Mouse (Mus musculus) hindbrain, embryonic 15.5 days (tissue): ENCODE data around the gene 3830406C13Rik. TPM values are rescaled to one million over a fixed set of nuclear protein-coding genes. Genes with fewer than 3 reads are reported as not detected.
A peak's percentile ranks its signal among the peaks of the same experiment; 100 is the strongest.

Experiments
- ATAC-seq: fragments of 200-750 bp; cut with Nextera tagmentation; 2 replicates; pipeline ENCODE4 v1.8.0; 2017; ENCODE audit warnings: low read depth, moderate number of reproducible peaks, moderate TSS enrichment; ENCODE audit not compliant: low FRiP score
- H3K27ac ChIP-seq: fragments of 300-500 bp; sonication (generic); replicated peaks from 2 replicates; pipeline ENCODE4 v1.5.1; 2015; ENCODE audit warnings: mild to moderate bottlenecking, inconsistent platforms
- H3K27me3 ChIP-seq: fragments of 300-500 bp; sonication (generic); 2 replicates; pipeline ENCODE4 v1.6.1; 2015; ENCODE audit warnings: control low read depth, inconsistent platforms
- H3K36me3 ChIP-seq: fragments of 300-500 bp; sonication (generic); 2 replicates; pipeline ENCODE4 v1.6.1; 2015; ENCODE audit warnings: control low read depth, inconsistent platforms
- H3K4me1 ChIP-seq: fragments of 300-500 bp; sonication (generic); replicated peaks from 2 replicates; pipeline ENCODE4 v1.6.1; 2015; ENCODE audit warnings: control low read depth, inconsistent platforms
- H3K4me2 ChIP-seq: fragments of 300-500 bp; sonication (generic); 2 replicates; pipeline ENCODE4 v1.6.1; 2015; ENCODE audit warnings: moderate library complexity, mild to moderate bottlenecking, inconsistent platforms
- H3K4me3 ChIP-seq: fragments of 300-500 bp; sonication (generic); 2 replicates; pipeline ENCODE4 v1.5.1; 2015; ENCODE audit warnings: mild to moderate bottlenecking, inconsistent platforms
- H3K9ac ChIP-seq: fragments of 300-500 bp; sonication (generic); 2 replicates; pipeline ENCODE4 v1.6.1; 2015; ENCODE audit warnings: inconsistent platforms
- H3K9me3 ChIP-seq: fragments of 300-500 bp; sonication (generic); 2 replicates; pipeline ENCODE4 v1.6.1; 2016; ENCODE audit warnings: control low read depth, inconsistent platforms
- WGBS: fragments of 180-500 bp; shearing (Covaris S2); methylation state at CpG from one replicate; pipeline ENCODE4 v1.1.7; 2015; 5-methylcytosine and 5-hydroxymethylcytosine counted together
- polyA plus RNA-seq: library from polyadenylated mRNA; unstranded; fragments of >200 nt; fragmentation: Nextera tagmentation; extraction: Ambion mirVana; gene quantifications from 2 replicates; pipeline ENCODE4 v1.2.1, GENCODE M21; 2015

3830406C13Rik gene
- polyA plus RNA-seq, 1 experiment from 2014 or later = 39.1 TPM

GRCm38 (mm10) chr14:12334925-12335324 lies 51.0 kb downstream of the 3830406C13Rik start:
- H3K9ac ChIP-seq = no peak overlapping the region
- WGBS = 49% methylated on average over 7 of the region's 7 CpGs
- no peak overlapping the region for H3K27ac ChIP-seq
- no peak overlapping the region for H3K4me3 ChIP-seq
- no peak overlapping the region for H3K4me2 ChIP-seq
- H3K4me1 ChIP-seq = peaks cover 6% of the 10 kb centered on the region; the same call in 1 of the 2 replicates
- H3K36me3 ChIP-seq = no peaks in the 10 kb centered on the region
- H3K9me3 ChIP-seq = no peaks in the 10 kb centered on the region
- H3K27me3 ChIP-seq = peaks cover 77% of the 10 kb centered on the region
- ATAC-seq = no peak

- 5% methylated on average over 8 of the region's 8 CpGs for WGBS
- Histone ChIP-seq H3K27ac (no peak overlapping the region), H3K4me3 (no peak overlapping the region), H3K27me3 (peaks cover 85% of the 10 kb centered on the region), H3K4me2 (no peak overlapping the region), H3K9me3 (no peaks in the 10 kb centered on the region), H3K4me1 (peaks cover 6% of the 10 kb centered on the region), H3K36me3 (no peaks in the 10 kb centered on the region), H3K9ac (no peak overlapping the region)
- no peak for ATAC-seq
Observed at GRCm38 (mm10) chr14:12337421-12337997, 53.5 kb downstream of the 3830406C13Rik start.

GRCm38 (mm10) chr14:12337998-12338809 lies 54.2 kb downstream of the 3830406C13Rik start:
- no peak overlapping the region; the same call in 1 of the 2 replicates for H3K4me2 ChIP-seq
- ATAC-seq = peak; percentile 52

GRCm38 (mm10) chr14:12338811-12339565 lies 55.0 kb downstream of the 3830406C13Rik start:
- 1% methylated on average over 10 of the region's 10 CpGs for WGBS
- ATAC-seq = no peak
- Histone ChIP-seq H3K36me3 (no peaks in the 10 kb centered on the region), H3K27me3 (peaks cover 82% of the 10 kb centered on the region), H3K9me3 (no peaks in the 10 kb centered on the region), H3K4me1 (peaks cover 6% of the 10 kb centered on the region), H3K9ac (no peak overlapping the region), H3K27ac (no peak overlapping the region), H3K4me2 (no peak overlapping the region), H3K4me3 (no peak overlapping the region)

More at GRCm38 (mm10) chr14:12337998-12338809, 54.2 kb downstream of the 3830406C13Rik start:
- peaks cover 6% of the 10 kb centered on the region for H3K4me1 ChIP-seq
- H3K27ac ChIP-seq = no peak overlapping the region
- WGBS = under 1% methylated on average over 16 of the region's 16 CpGs
- H3K9me3 ChIP-seq = no peaks in the 10 kb centered on the region
- H3K36me3 ChIP-seq = no peaks in the 10 kb centered on the region
- no peak overlapping the region for H3K4me3 ChIP-seq
- no peak overlapping the region for H3K9ac ChIP-seq
- H3K27me3 ChIP-seq = peaks cover 85% of the 10 kb centered on the region

- H3K4me2 ChIP-seq = no peak overlapping the region
- no peak overlapping the region for H3K27ac ChIP-seq
- no peak for ATAC-seq
- 1% methylated on average over 19 of the region's 19 CpGs for WGBS
- peaks cover 82% of the 10 kb centered on the region for H3K27me3 ChIP-seq
- H3K9ac ChIP-seq = no peak overlapping the region
- H3K9me3 ChIP-seq = no peaks in the 10 kb centered on the region
- H3K4me1 ChIP-seq = peaks cover 15% of the 10 kb centered on the region
- H3K36me3 ChIP-seq = no peaks in the 10 kb centered on the region
- no peak overlapping the region for H3K4me3 ChIP-seq
Observed at GRCm38 (mm10) chr14:12340238-12341074, 56.5 kb downstream of the 3830406C13Rik start.

- Histone ChIP-seq H3K4me2 (peak overlapping the region; percentile 13), H3K27me3 (peaks cover 82% of the 10 kb centered on the region), H3K9ac (no peak overlapping the region), H3K4me1 (peaks cover 23% of the 10 kb centered on the region), H3K4me3 (no peak overlapping the region), H3K36me3 (no peaks in the 10 kb centered on the region), H3K9me3 (no peaks in the 10 kb centered on the region), H3K27ac (no peak overlapping the region)
- under 1% methylated on average over 42 of the region's 42 CpGs for WGBS
- no peak for ATAC-seq
Observed at GRCm38 (mm10) chr14:12341075-12341788, 57.3 kb downstream of the 3830406C13Rik start.

GRCm38 (mm10) chr14:12341789-12342457 lies 58.0 kb downstream of the 3830406C13Rik start:
- Histone ChIP-seq H3K36me3 (no peaks in the 10 kb centered on the region), H3K27ac (no peak overlapping the region), H3K4me1 (peaks cover 24% of the 10 kb centered on the region), H3K9ac (no peak overlapping the region), H3K27me3 (peaks cover 80% of the 10 kb centered on the region), H3K4me3 (no peak overlapping the region), H3K9me3 (no peaks in the 10 kb centered on the region), H3K4me2 (no peak overlapping the region)
- ATAC-seq = no peak
- 2% methylated on average over 24 of the region's 24 CpGs for WGBS

- 2% methylated on average over 23 of the region's 23 CpGs for WGBS
- Histone ChIP-seq H3K4me1 (peaks cover 24% of the 10 kb centered on the region), H3K9me3 (no peaks in the 10 kb centered on the region), H3K4me2 (no peak overlapping the region), H3K36me3 (no peaks in the 10 kb centered on the region), H3K4me3 (no peak overlapping the region), H3K27ac (no peak overlapping the region), H3K27me3 (peaks cover 80% of the 10 kb centered on the region), H3K9ac (no peak overlapping the region)
- ATAC-seq = no peak
Observed at GRCm38 (mm10) chr14:12342458-12343131, 58.6 kb downstream of the 3830406C13Rik start.

GRCm38 (mm10) chr14:12343451-12343941 lies 59.5 kb downstream of the 3830406C13Rik start:
- 2% methylated on average over 20 of the region's 20 CpGs for WGBS
- no peak for ATAC-seq
- Histone ChIP-seq H3K4me2 (no peak overlapping the region), H3K27me3 (peaks cover 81% of the 10 kb centered on the region), H3K36me3 (no peaks in the 10 kb centered on the region), H3K9ac (no peak overlapping the region), H3K9me3 (no peaks in the 10 kb centered on the region), H3K27ac (no peak overlapping the region), H3K4me3 (no peak overlapping the region), H3K4me1 (peaks cover 18% of the 10 kb centered on the region)
